Mouse (Mus musculus) forebrain, postnatal 0 days (tissue): ENCODE results near the gene Sept1. TPM values are rescaled to one million over a fixed set of nuclear protein-coding genes. Genes with fewer than 3 reads are reported as not detected.
A peak's percentile ranks its signal among the peaks of the same experiment; 100 is the strongest.
"Not testable (repeated sequence)": the region's sequence is repeated elsewhere in the genome, so short reads cannot be mapped to it uniquely, and the experiment has no call there.

Experiments used
- ATAC-seq: fragments of 200-750 bp; cut with Nextera tagmentation; 2 replicates; pipeline ENCODE4 v1.8.0; 2017; ENCODE audit warnings: mild to moderate bottlenecking, moderate library complexity
- DNase-seq: peaks from one replicate; pipeline ENCODE4 v3.0.0-alpha.2; 2015
- H3K27ac ChIP-seq: fragments of 300-500 bp; sonication (generic); 2 replicates; pipeline ENCODE4 v1.5.1; 2014; ENCODE audit warnings: low read depth, mild to moderate bottlenecking, antibody characterized with exemption, low read length, moderate library complexity, mixed read lengths
- H3K27me3 ChIP-seq: fragments of 300-500 bp; sonication (generic); 2 replicates; pipeline ENCODE4 v1.6.1; 2014; ENCODE audit warnings: mild to moderate bottlenecking, low read length, mixed read lengths; ENCODE audit not compliant: insufficient read depth
- H3K36me3 ChIP-seq: fragments of 300-500 bp; sonication (generic); 2 replicates; pipeline ENCODE4 v1.6.1; 2014; ENCODE audit warnings: mild to moderate bottlenecking, moderate library complexity; ENCODE audit not compliant: insufficient read depth
- H3K4me1 ChIP-seq: fragments of 300-500 bp; sonication (generic); 2 replicates; pipeline ENCODE4 v1.6.1; 2014; ENCODE audit warnings: antibody characterized with exemption; ENCODE audit not compliant: insufficient read depth
- H3K4me2 ChIP-seq: fragments of 300-500 bp; sonication (generic); 2 replicates; pipeline ENCODE4 v1.6.1; 2014; ENCODE audit warnings: low read depth, mild to moderate bottlenecking, moderate library complexity
- H3K4me3 ChIP-seq: fragments of 300-500 bp; sonication (generic); 2 replicates; pipeline ENCODE4 v1.5.1; 2014; ENCODE audit warnings: low read depth, low read length, mixed read lengths
- H3K9ac ChIP-seq: fragments of 300-500 bp; sonication (generic); 2 replicates; pipeline ENCODE4 v1.6.1; 2014; ENCODE audit warnings: mild to moderate bottlenecking
- H3K9me3 ChIP-seq: fragments of 300-500 bp; sonication (generic); 2 replicates; pipeline ENCODE4 v1.6.1; 2016; ENCODE audit warnings: low read length
- CTCF ChIP-seq: sonication (generic); IDR thresholded peaks from 2 replicates; pipeline ENCODE4 v1.5.1; 2016; ENCODE audit warnings: antibody characterized with exemption, control low read depth, low read depth
- WGBS: fragments of 180-500 bp; shearing (Covaris S2); extraction: QIAGEN DNeasy Blood & Tissue Kit; methylation state at CpG from one replicate; pipeline ENCODE4 v1.1.7; 2014; 5-methylcytosine and 5-hydroxymethylcytosine counted together
- polyA plus RNA-seq: library from polyadenylated mRNA; unstranded; fragments of >200 nt; fragmentation: Nextera tagmentation; extraction: Ambion mirVana; gene quantifications from 2 replicates; pipeline ENCODE4 v1.2.1, GENCODE M21; 2015
- total RNA-seq: library from RNA; depleted of rRNA; stranded (reverse); fragments of >200 nt; gene quantifications from 2 replicates; pipeline ENCODE4 v1.2.3, GENCODE M21; 2014

The Sept1 gene
- total and polyA plus RNA-seq, 2 experiments from 2014 or later, result 6.7 to 8.0 TPM

GRCm38 (mm10) chr7:127184720-127185119, 48.2 kb downstream of the Sept1 start:
- TF ChIP-seq CTCF, result no peak
- no peak for DNase-seq
- Histone ChIP-seq H3K27ac (no peak overlapping the region), H3K4me3 (no peak overlapping the region), H3K4me2 (no peak overlapping the region), H3K9me3 (no peaks in the 10 kb centered on the region), H3K36me3 (no peaks in the 10 kb centered on the region), H3K9ac (no peak overlapping the region), H3K4me1 (no peaks in the 10 kb centered on the region), H3K27me3 (no peaks in the 10 kb centered on the region)
- ATAC-seq, result no peak
- WGBS, result 75% methylated on average over 1 of the region's 1 CpGs

- Histone ChIP-seq H3K4me2 (no peak overlapping the region), H3K4me1 (no peaks in the 10 kb centered on the region), H3K9me3 (no peaks in the 10 kb centered on the region), H3K27me3 (no peaks in the 10 kb centered on the region), H3K36me3 (no peaks in the 10 kb centered on the region), H3K9ac (no peak overlapping the region), H3K27ac (no peak overlapping the region), H3K4me3 (no peak overlapping the region)
- DNase-seq (no peak), ATAC-seq (no peak)
- peak; percentile 30 for TF ChIP-seq CTCF
- WGBS, result 74% methylated on average over 6 of the region's 6 CpGs
These were observed 49.1 kb downstream of the Sept1 start for GRCm38 (mm10) chr7:127183828-127184227.

- 82% methylated on average over 8 of the region's 8 CpGs for WGBS
- Histone ChIP-seq H3K36me3 (no peaks in the 10 kb centered on the region), H3K4me3 (no peak overlapping the region), H3K27me3 (no peaks in the 10 kb centered on the region), H3K4me2 (no peak overlapping the region), H3K9me3 (no peaks in the 10 kb centered on the region), H3K9ac (no peak overlapping the region), H3K4me1 (no peaks in the 10 kb centered on the region), H3K27ac (no peak overlapping the region)
- TF ChIP-seq CTCF, result no peak
- no peak for DNase-seq
- ATAC-seq, result no peak
These were observed 49.6 kb downstream of the Sept1 start for GRCm38 (mm10) chr7:127183345-127183744.

GRCm38 (mm10) chr7:127181724-127182123, 51.2 kb downstream of the Sept1 start:
- H3K4me2 ChIP-seq, ATAC-seq, H3K36me3 ChIP-seq, H3K4me1 ChIP-seq, DNase-seq, H3K27ac ChIP-seq, H3K4me3 ChIP-seq, H3K9me3 ChIP-seq, H3K9ac ChIP-seq, H3K27me3 ChIP-seq: not testable (repeated sequence)
- WGBS, result 39% methylated on average over 3 of the region's 3 CpGs

- H3K36me3 ChIP-seq, result no peaks in the 10 kb centered on the region
- no peaks in the 10 kb centered on the region for H3K9me3 ChIP-seq
- no peak for TF ChIP-seq CTCF
- ATAC-seq, result no peak
- H3K4me2 ChIP-seq, result no peak overlapping the region
- no peak for DNase-seq
- 66% methylated on average over 2 of the region's 2 CpGs for WGBS
- H3K4me1 ChIP-seq, result no peaks in the 10 kb centered on the region
- no peaks in the 10 kb centered on the region for H3K27me3 ChIP-seq
- H3K4me3 ChIP-seq, result no peak overlapping the region
- H3K27ac ChIP-seq, result no peak overlapping the region
- no peak overlapping the region for H3K9ac ChIP-seq
These were observed 52.1 kb downstream of the Sept1 start for GRCm38 (mm10) chr7:127180783-127181182.

GRCm38 (mm10) chr7:127176937-127177336, 56.0 kb downstream of the Sept1 start:
- ATAC-seq, result no peak
- H3K27ac ChIP-seq, result no peak overlapping the region
- no peak overlapping the region for H3K4me3 ChIP-seq
- no peaks in the 10 kb centered on the region for H3K4me1 ChIP-seq
- DNase-seq, result no peak
- no peak overlapping the region for H3K4me2 ChIP-seq
- H3K9me3 ChIP-seq, result no peaks in the 10 kb centered on the region
- H3K9ac ChIP-seq, result no peak overlapping the region
- no peaks in the 10 kb centered on the region for H3K36me3 ChIP-seq
- no peaks in the 10 kb centered on the region for H3K27me3 ChIP-seq
- WGBS, result 83% methylated on average over 4 of the region's 4 CpGs
- no peak for TF ChIP-seq CTCF

GRCm38 (mm10) chr7:127166501-127166900, 66.4 kb downstream of the Sept1 start:
- Histone ChIP-seq H3K27me3 (no peaks in the 10 kb centered on the region), H3K4me1 (no peaks in the 10 kb centered on the region), H3K27ac (no peak overlapping the region), H3K4me3 (no peak overlapping the region), H3K36me3 (no peaks in the 10 kb centered on the region), H3K4me2 (no peak overlapping the region), H3K9ac (no peak overlapping the region), H3K9me3 (no peaks in the 10 kb centered on the region)
- no peak for ATAC-seq
- no peak for TF ChIP-seq CTCF
- 91% methylated on average over 5 of the region's 5 CpGs for WGBS
- DNase-seq, result no peak
